Mouse (Mus musculus): Measurements from ENCODE around the gene Zrsr1. TPM values are rescaled to one million over a fixed set of nuclear protein-coding genes. Genes with fewer than 3 reads are reported as not detected.
A peak's percentile ranks its signal among the peaks of the same experiment; 100 is the strongest.

Gene Zrsr1
- total RNA-seq (2014; rRNA removed) (16.7 and 20.6 TPM in 2 replicates), polyA plus RNA-seq (2015; fragmentation: Nextera tagmentation; extraction: Ambion mirVana) (8.4 and 9.1 TPM in 2 replicates)

DNA sequence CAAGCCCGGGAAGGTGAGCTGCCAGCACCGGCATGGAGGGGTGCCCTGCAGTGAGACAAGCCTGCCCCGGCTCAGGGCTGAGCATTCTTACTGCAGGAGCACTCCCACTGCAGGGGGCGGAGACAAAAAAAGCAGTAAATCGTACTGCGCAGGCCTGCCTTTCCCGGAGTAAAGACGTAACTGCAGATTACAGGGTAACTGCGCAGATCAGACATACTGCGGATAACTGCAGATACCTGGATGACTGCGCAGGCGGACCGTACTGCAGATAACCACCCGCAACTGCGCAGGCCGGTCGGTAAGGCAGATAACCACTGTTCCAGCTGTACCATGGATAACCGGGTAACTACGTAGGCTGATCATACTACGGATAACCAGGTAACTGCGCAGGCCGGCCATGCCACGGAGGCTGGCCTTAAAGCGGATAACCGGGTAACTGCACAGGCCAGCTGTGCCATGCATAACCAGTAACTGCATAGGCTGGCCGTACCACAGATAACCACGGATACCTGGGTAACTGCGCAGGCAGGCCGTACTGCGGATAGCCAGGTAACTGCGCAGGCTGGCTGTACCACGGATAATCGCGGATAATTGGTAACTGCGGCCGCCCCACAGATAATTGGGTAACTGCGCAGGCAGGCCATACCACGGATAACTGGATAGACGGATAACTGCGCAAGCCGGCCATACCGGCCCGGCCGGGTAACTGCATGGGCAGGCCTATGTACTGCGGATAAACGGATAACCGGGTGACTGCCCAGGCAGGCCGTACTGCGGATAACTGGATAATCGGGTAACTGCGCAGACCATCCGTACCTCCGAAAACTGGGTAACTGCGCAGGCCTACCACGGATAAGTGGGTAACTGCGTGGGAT lies at the start of gene Zrsr1:
Zrsr1 (plus strand) TSS at position 171 of the 875 bp plus-strand sequence.
- TF ChIP-seq CTCF (IDR thresholded peaks at IDR 0.05; ENCODE audit: low read depth): peak; percentile 10; the same call in 1 of the 2 replicates
- Histone ChIP-seq H3K9me3 (ENCODE audit: low read length) (0 out of 2 replicates have a peak, but pooled peaks cover 1% of the 10 kb centered on the region), H3K27ac (peak within 1 kb of the TSS; percentile 74), H3K9ac (replicated peaks; ENCODE audit: low read length) (peak within 1 kb of the TSS; percentile 57), H3K4me2 (ENCODE audit: low read depth, low read length) (peak within 1 kb of the TSS; percentile 54), H3K36me3 (ENCODE audit: insufficient read depth, low read length) (peaks cover 4% of the 10 kb centered on the region; the same call in 1 of the 2 replicates), H3K27me3 (ENCODE audit: insufficient read depth, low read length) (no peaks in the 10 kb centered on the region), H3K4me1 (ENCODE audit: insufficient read depth, low read length) (no peaks in the 10 kb centered on the region), H3K4me3 (ENCODE audit: low read length) (peak within 1 kb of the TSS; percentile 44)
- DNase-seq (ENCODE audit: low spot score) (peak; percentile 84), ATAC-seq (peak; percentile 84)
- WGBS: 50% methylated on average over 56 of the region's 56 CpGs

DNA sequence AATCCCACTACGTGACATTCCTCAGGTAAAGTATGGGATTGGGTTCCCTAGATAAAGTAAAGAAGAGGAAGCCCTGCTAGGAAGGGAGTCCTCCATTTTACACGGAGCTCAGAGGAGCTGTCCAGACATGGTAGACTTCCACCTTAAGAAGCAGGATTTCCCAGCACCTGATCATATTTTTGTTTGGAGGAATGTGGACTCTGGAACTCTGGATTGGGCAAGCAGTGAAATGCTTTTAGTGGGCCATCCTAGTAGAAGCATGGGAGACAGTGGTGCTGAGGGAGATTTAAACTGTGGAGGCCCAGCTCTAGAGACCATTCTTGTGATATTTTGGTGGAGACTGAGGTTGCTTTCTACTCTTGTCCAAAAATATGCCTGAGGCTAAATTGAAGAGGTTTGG lies 49.3 kb upstream of the Zrsr1 start:
- no peaks in the 10 kb centered on the region for H3K9me3 ChIP-seq (ENCODE audit: low read length)
- 97% methylated on average over 2 of the region's 2 CpGs for WGBS
- no peaks in the 10 kb centered on the region for H3K4me1 ChIP-seq (ENCODE audit: insufficient read depth, low read length)
- no peak for TF ChIP-seq CTCF (IDR thresholded peaks at IDR 0.05; ENCODE audit: low read depth)
- DNase-seq (ENCODE audit: low spot score): no peak
- H3K27ac ChIP-seq: no peak overlapping the region
- H3K27me3 ChIP-seq (ENCODE audit: insufficient read depth, low read length): no peaks in the 10 kb centered on the region
- H3K36me3 ChIP-seq (ENCODE audit: insufficient read depth, low read length): no peaks in the 10 kb centered on the region
- ATAC-seq: no peak
- H3K4me3 ChIP-seq (ENCODE audit: low read length): no peak overlapping the region
- no peak overlapping the region for H3K4me2 ChIP-seq (ENCODE audit: low read depth, low read length)
- H3K9ac ChIP-seq (replicated peaks; ENCODE audit: low read length): no peak overlapping the region

DNA sequence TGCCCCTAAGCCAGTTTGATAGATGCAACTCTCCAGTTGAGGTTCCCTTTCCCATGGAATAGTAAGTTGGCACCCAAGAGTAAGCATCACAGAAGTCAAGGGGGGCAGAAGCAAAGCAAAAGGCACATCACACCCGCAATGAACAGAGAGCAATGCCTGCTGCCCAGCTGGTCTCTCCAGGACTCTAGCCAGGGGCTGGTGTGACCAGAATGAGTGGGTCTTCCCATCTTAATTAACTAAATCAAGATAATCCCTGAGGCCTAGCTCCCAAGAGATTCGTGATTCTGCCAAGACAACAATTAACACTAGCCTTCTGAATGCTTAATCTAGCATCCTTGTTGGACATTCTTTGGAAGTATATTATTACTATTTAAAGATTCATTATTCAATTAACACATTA lies 48.2 kb upstream of the Zrsr1 start:
- H3K27me3 ChIP-seq (ENCODE audit: insufficient read depth, low read length): no peaks in the 10 kb centered on the region
- DNase-seq (ENCODE audit: low spot score): peak; percentile 27
- no peak for ATAC-seq
- no peaks in the 10 kb centered on the region for H3K36me3 ChIP-seq (ENCODE audit: insufficient read depth, low read length)
- TF ChIP-seq CTCF (IDR thresholded peaks at IDR 0.05; ENCODE audit: low read depth): no peak
- no peaks in the 10 kb centered on the region for H3K4me1 ChIP-seq (ENCODE audit: insufficient read depth, low read length)
- H3K4me3 ChIP-seq (ENCODE audit: low read length): no peak overlapping the region
- H3K4me2 ChIP-seq (ENCODE audit: low read depth, low read length): no peak overlapping the region
- H3K9ac ChIP-seq (replicated peaks; ENCODE audit: low read length): no peak overlapping the region
- no peak overlapping the region for H3K27ac ChIP-seq
- H3K9me3 ChIP-seq (ENCODE audit: low read length): no peaks in the 10 kb centered on the region
- WGBS: 45% methylated on average over 2 of the region's 2 CpGs

DNA sequence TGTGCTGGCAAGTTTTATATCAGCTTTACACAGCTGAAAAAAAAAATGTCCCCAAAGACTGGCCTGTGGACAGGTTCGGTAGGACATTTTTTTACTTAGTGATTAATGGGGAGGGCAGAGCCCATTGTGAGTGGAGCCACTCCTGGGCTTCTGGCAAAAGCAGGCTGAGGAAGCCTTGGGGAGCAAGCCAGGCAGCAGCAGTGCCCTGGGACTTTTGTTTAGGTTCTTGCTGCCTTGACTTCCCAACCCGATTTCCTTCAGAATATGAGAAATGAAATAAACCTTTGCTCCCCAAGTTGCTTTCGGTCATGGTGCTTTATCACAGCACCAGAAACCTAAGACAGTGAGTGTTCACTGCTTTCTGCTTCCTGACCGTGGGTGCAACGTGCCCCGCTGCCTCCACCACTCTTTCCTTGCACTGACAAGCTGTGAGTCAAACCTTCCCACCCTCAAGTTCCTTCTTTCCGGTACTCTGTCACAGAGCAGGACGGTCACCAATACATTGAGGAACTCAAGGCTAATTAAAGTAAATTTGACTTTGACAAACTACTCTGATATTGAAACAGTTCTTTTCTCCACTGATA lies 43.1 kb upstream of the Zrsr1 start:
- Histone ChIP-seq H3K36me3 (ENCODE audit: insufficient read depth, low read length) (no peaks in the 10 kb centered on the region), H3K4me2 (ENCODE audit: low read depth, low read length) (no peak overlapping the region), H3K9ac (replicated peaks; ENCODE audit: low read length) (no peak overlapping the region), H3K9me3 (ENCODE audit: low read length) (no peaks in the 10 kb centered on the region), H3K27me3 (ENCODE audit: insufficient read depth, low read length) (no peaks in the 10 kb centered on the region), H3K4me1 (ENCODE audit: insufficient read depth, low read length) (no peaks in the 10 kb centered on the region), H3K27ac (no peak overlapping the region), H3K4me3 (ENCODE audit: low read length) (no peak overlapping the region)
- ATAC-seq: no peak
- no peak for DNase-seq (ENCODE audit: low spot score)
- no peak for TF ChIP-seq CTCF (IDR thresholded peaks at IDR 0.05; ENCODE audit: low read depth)
- 83% methylated on average over 8 of the region's 8 CpGs for WGBS

DNA sequence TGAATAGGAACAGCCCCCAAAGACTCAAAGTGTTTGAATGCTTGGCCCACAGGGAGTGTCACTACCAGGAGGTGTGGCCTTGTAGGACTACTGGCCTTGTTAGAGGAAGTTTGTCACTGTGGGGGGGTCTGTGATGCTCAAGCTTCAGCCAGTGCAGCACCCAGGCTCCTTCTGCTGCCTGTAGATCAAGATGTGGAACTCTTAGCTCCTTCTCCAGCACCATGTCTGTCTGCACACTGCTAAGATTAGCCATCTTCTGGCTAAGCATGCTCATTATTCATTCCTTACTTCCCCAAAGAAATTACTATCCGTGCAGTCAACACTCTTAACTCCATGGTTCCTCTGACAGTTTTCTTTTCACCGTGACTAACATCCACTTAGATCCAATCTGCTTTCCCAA lies 41.7 kb upstream of the Zrsr1 start:
- no peaks in the 10 kb centered on the region for H3K9me3 ChIP-seq (ENCODE audit: low read length)
- H3K27ac ChIP-seq: no peak overlapping the region
- H3K4me1 ChIP-seq (ENCODE audit: insufficient read depth, low read length): no peaks in the 10 kb centered on the region
- no peak for DNase-seq (ENCODE audit: low spot score)
- no peaks in the 10 kb centered on the region for H3K27me3 ChIP-seq (ENCODE audit: insufficient read depth, low read length)
- H3K36me3 ChIP-seq (ENCODE audit: insufficient read depth, low read length): no peaks in the 10 kb centered on the region
- 48% methylated on average over 2 of the region's 2 CpGs for WGBS
- TF ChIP-seq CTCF (IDR thresholded peaks at IDR 0.05; ENCODE audit: low read depth): no peak
- no peak for ATAC-seq
- H3K9ac ChIP-seq (replicated peaks; ENCODE audit: low read length): no peak overlapping the region
- H3K4me2 ChIP-seq (ENCODE audit: low read depth, low read length): no peak overlapping the region
- no peak overlapping the region for H3K4me3 ChIP-seq (ENCODE audit: low read length)

DNA sequence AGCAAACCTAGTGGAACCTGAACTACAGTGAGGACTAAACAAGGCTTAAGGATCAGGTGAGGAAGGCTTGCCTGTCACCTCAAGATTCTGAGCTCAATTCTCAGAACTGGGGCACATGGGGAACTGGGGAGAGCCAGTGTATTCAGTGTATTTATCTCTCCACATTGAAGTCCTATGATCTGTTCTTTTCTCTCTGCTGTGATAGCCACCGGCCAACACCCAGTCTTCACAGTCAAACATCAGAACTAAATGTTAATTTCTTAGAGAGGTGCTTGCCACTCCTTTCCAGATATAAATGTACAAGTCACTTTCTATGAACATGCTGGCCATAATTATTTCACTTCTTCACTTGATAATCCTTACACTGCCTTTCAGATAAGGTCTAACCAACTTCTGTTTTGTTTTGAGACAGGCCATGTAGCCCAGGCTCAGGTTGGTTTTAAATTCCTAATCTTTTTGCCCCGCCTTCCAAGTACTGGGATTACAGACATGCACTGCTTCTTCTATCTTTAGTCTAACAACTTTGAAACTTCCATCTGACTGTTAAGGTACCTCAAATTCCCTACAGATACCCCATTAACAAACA lies 40.4 kb upstream of the Zrsr1 start:
- Histone ChIP-seq H3K27me3 (ENCODE audit: insufficient read depth, low read length) (no peaks in the 10 kb centered on the region), H3K4me3 (ENCODE audit: low read length) (no peak overlapping the region), H3K27ac (no peak overlapping the region), H3K9ac (replicated peaks; ENCODE audit: low read length) (no peak overlapping the region), H3K9me3 (ENCODE audit: low read length) (no peaks in the 10 kb centered on the region), H3K4me1 (ENCODE audit: insufficient read depth, low read length) (no peaks in the 10 kb centered on the region), H3K4me2 (ENCODE audit: low read depth, low read length) (no peak overlapping the region), H3K36me3 (ENCODE audit: insufficient read depth, low read length) (no peaks in the 10 kb centered on the region)
- ATAC-seq (no peak), DNase-seq (ENCODE audit: low spot score) (no peak)
- TF ChIP-seq CTCF (IDR thresholded peaks at IDR 0.05; ENCODE audit: low read depth): no peak
- WGBS: 96% methylated on average over 2 of the region's 2 CpGs

Measured in hindbrain, postnatal 0 days (tissue).